Comparison of ENCODE assay signal across 8 mouse cellular contexts in genomic region chr13:37825646-37826280, GRCm38 (mm10). TPM values are rescaled to one million over a fixed set of nuclear protein-coding genes. Genes with fewer than 3 reads are reported as not detected.
DNase-seq lines count a peak whose midpoint lies in the region; ATAC-seq and TF ChIP-seq lines count a peak whose summit lies in the region.

No protein-coding gene starts in this region.

- in situ Hi-C loops in CH12.LX (cut with MboI; ENCODE audit: low pct_ligation_motif_present, low pct_unique_long_range_greater_than_20kb, low sequenced_read_pairs) = no loop called here

- intact Hi-C loops in left cerebral cortex, postnatal 14 days (cut with DNase I) = loop anchor here (5.0 kb wide), 1 partner anchor 48 kb away; the partner anchor contains the start of gene Rreb1

- TF ChIP-seq RAD21 in CH12.LX (IDR thresholded peaks at IDR 0.05; ENCODE audit: low read depth, low read length) = no peak

- under 1% methylated on average over 39 of the region's 43 CpGs for WGBS in forebrain, embryonic 14.5 days

- no peak for TF ChIP-seq EP300 in CH12.LX (IDR thresholded peaks at IDR 0.05; ENCODE audit: low read length)

- H3K27me3 ChIP-seq in CH12.LX (replicated peaks) = peaks cover 2% of the 10 kb centered on the region
- H3K27me3 ChIP-seq in forebrain, embryonic 14.5 days (replicated peaks; ENCODE audit: control insufficient read depth, insufficient read depth, low read length) = peaks cover 37% of the 10 kb centered on the region

- DNase-seq in CH12.LX (ENCODE audit: extremely low read depth) = peak; percentile 65
- DNase-seq in adrenal gland, postnatal 14 days = peak; percentile 83
- peak; percentile 67 for DNase-seq in forebrain, embryonic 14.5 days (ENCODE audit: low spot score)
- peak; percentile 65 for DNase-seq in heart, postnatal 4 days
- DNase-seq in left cerebral cortex, postnatal 14 days (ENCODE audit: low spot score in 2 of 2) = peak; percentile 13 to 62
- DNase-seq in right cerebral cortex, postnatal 10 days (ENCODE audit: low spot score in 2 of 2) = peak; percentile 39 to 54
- DNase-seq in urinary bladder, postnatal 25 days (ENCODE audit: low spot score) = peak; percentile 44

- H3K36me3 ChIP-seq in CH12.LX (replicated peaks in 1 of 2; ENCODE audit: control insufficient read depth in 1 of 2, insufficient read depth in 1 of 2, low read length in 1 of 2) = no peaks in the 10 kb centered on the region
- H3K36me3 ChIP-seq in forebrain, embryonic 14.5 days (ENCODE audit: control insufficient read depth, insufficient read depth, low read length) = no peaks in the 10 kb centered on the region

- peak overlapping the region; percentile 24; the same call in 1 of the 2 replicates for H3K27ac ChIP-seq in CH12.LX (ENCODE audit: insufficient read depth, low read depth)
- no peak overlapping the region for H3K27ac ChIP-seq in forebrain, embryonic 14.5 days (ENCODE audit: low read depth, low read length)

- dilution Hi-C loops in CH12.LX (cut with MboI; ENCODE audit: extremely low pct_ligation_motif_present, extremely low pct_unique_long_range_greater_than_20kb, low sequenced_read_pairs) = no loop called here

- peaks cover 3 to 39% of the 10 kb centered on the region in 2 experiments; a peak in 3 of 4 replicates for H3K4me1 ChIP-seq in CH12.LX (ENCODE audit: control insufficient read depth in 1 of 2, insufficient read depth in 2 of 2)
- peaks cover 5% of the 10 kb centered on the region for H3K4me1 ChIP-seq in forebrain, embryonic 14.5 days (ENCODE audit: control insufficient read depth, insufficient read depth, low read length)

- TF ChIP-seq CTCF in CH12.LX (conservative IDR thresholded peaks at IDR 0.05 in 1 of 2, IDR thresholded peaks at IDR 0.05 in 1 of 2; ENCODE audit: low read depth in 2 of 2, low read length in 2 of 2) = no peak

- no peak for TF ChIP-seq POLR2A in CH12.LX (IDR thresholded peaks at IDR 0.05; ENCODE audit: low read depth, low read length)

- ATAC-seq in forebrain, embryonic 14.5 days = peak; percentile 76
- peak; percentile 52 for ATAC-seq in megakaryocyte, adult 5-6 weeks (ENCODE audit: poor library complexity, severe bottlenecking)

- H3K4me2 ChIP-seq in CH12.LX (ENCODE audit: insufficient read depth, low read depth, poor library complexity, severe bottlenecking) = peak overlapping the region; percentile 64
- peak overlapping the region; percentile 94 for H3K4me2 ChIP-seq in forebrain, embryonic 14.5 days (ENCODE audit: low read length)

- H3K9ac ChIP-seq in CH12.LX (ENCODE audit: insufficient read depth, low read depth) = peak overlapping the region; percentile 82
- H3K9ac ChIP-seq in forebrain, embryonic 14.5 days (ENCODE audit: low read length) = peak overlapping the region; percentile 60

- peak overlapping the region; percentile 58 to 93 (median 78) for H3K4me3 ChIP-seq in CH12.LX (replicated peaks in 1 of 3; ENCODE audit: low read depth in 2 of 3, low read length in 2 of 3, poor library complexity in 1 of 3)
- H3K4me3 ChIP-seq in forebrain, embryonic 14.5 days (ENCODE audit: low read depth, low read length) = peak overlapping the region; percentile 56

- peaks cover 26% of the 10 kb centered on the region for H3K79me2 ChIP-seq in CH12.LX (replicated peaks; ENCODE audit: control insufficient read depth, extremely low read depth, insufficient read depth, poor library complexity, severe bottlenecking)

- H3K9me3 ChIP-seq in CH12.LX (replicated peaks; ENCODE audit: low read length) = no peaks in the 10 kb centered on the region
- H3K9me3 ChIP-seq in forebrain, embryonic 14.5 days (replicated peaks; ENCODE audit: control insufficient read depth, low read length) = no peaks in the 10 kb centered on the region

TF ChIP-seq in CH12.LX, 34 proteins besides CTCF, POLR2A, EP300 and RAD21:
- TF ChIP-seq SMC3 (IDR thresholded peaks at IDR 0.05; ENCODE audit: low read depth, low read length) (no peak), USF1 (IDR thresholded peaks at IDR 0.05; ENCODE audit: low read depth, low read length) (peak; percentile 82), POLR2AphosphoS2 (IDR thresholded peaks at IDR 0.05; ENCODE audit: low read depth, low read length) (no peak), ETS1 (conservative IDR thresholded peaks at IDR 0.05; ENCODE audit: low read depth, low read length) (peak; percentile 14; the same call in 1 of the 2 replicates), HCFC1 (IDR thresholded peaks at IDR 0.05; ENCODE audit: low read depth, low read length) (peak; percentile 19; the same call in 1 of the 2 replicates), ZKSCAN1 (IDR thresholded peaks at IDR 0.05; ENCODE audit: borderline replicate concordance, low read depth, low read length) (no peak), RCOR1 (conservative IDR thresholded peaks at IDR 0.05; ENCODE audit: low read depth, low read length) (no peak), BHLHE40 (IDR thresholded peaks at IDR 0.05; ENCODE audit: low read depth, low read length) (peak; percentile 92), PAX5 (IDR thresholded peaks at IDR 0.05; ENCODE audit: low read length) (no peak), TCF12 (IDR thresholded peaks at IDR 0.05; ENCODE audit: low read depth, low read length) (peak; percentile 25; the same call in 1 of the 2 replicates), MEF2A (IDR thresholded peaks at IDR 0.05; ENCODE audit: borderline replicate concordance, low read depth, low read length) (peak; percentile 67), GABPA (IDR thresholded peaks at IDR 0.05; ENCODE audit: insufficient replicate concordance, low read depth, low read length) (no peak), JUN (IDR thresholded peaks at IDR 0.05; ENCODE audit: insufficient read depth, low read depth, low read length) (no peak), E2F4 (IDR thresholded peaks at IDR 0.05; ENCODE audit: insufficient replicate concordance, low read depth, low read length) (no peak), MAZ (IDR thresholded peaks at IDR 0.05; ENCODE audit: low read depth, low read length) (peak; percentile 38; the same call in 1 of the 2 replicates), CHD2 (IDR thresholded peaks at IDR 0.05; ENCODE audit: low read length) (peak; percentile 61), MXI1 (IDR thresholded peaks at IDR 0.05; ENCODE audit: low read depth, low read length) (peak; percentile 66), KAT2A (IDR thresholded peaks at IDR 0.05; ENCODE audit: insufficient replicate concordance, low read length) (0 out of 2 replicates have a peak, but pooled peaks have one; percentile 24), UBTF (IDR thresholded peaks at IDR 0.05; ENCODE audit: low read depth, low read length) (no peak), NELFE (IDR thresholded peaks at IDR 0.05; ENCODE audit: low read depth, low read length) (peak; percentile 43; the same call in 1 of the 2 replicates), MAX (IDR thresholded peaks at IDR 0.05; ENCODE audit: low read length) (peak; percentile 79), ZMIZ1 (IDR thresholded peaks at IDR 0.05; ENCODE audit: low read depth, low read length) (no peak), USF2 (conservative IDR thresholded peaks at IDR 0.05; ENCODE audit: low read depth, low read length) (peak; percentile 52; the same call in 1 of the 2 replicates), TBP (conservative IDR thresholded peaks at IDR 0.05; ENCODE audit: low read depth, low read length) (no peak; the same call in 1 of the 2 replicates), JUND (conservative IDR thresholded peaks at IDR 0.05; ENCODE audit: low read depth, low read length) (no peak), ZC3H11A (IDR thresholded peaks at IDR 0.05; ENCODE audit: low read depth, low read length) (no peak), SIN3A (IDR thresholded peaks at IDR 0.05; ENCODE audit: low read length) (no peak; the same call in 1 of the 2 replicates), IRF4 (IDR thresholded peaks at IDR 0.05; ENCODE audit: low read depth, low read length) (peak; percentile 38; the same call in 1 of the 2 replicates), CHD1 (IDR thresholded peaks at IDR 0.05; ENCODE audit: low read depth, low read length) (no peak), MAFK (IDR thresholded peaks at IDR 0.05; ENCODE audit: insufficient replicate concordance, low read length) (no peak), ZNF384 (IDR thresholded peaks at IDR 0.05; ENCODE audit: low read depth, low read length) (no peak), ELF1 (IDR thresholded peaks at IDR 0.05; ENCODE audit: low read depth, low read length) (no peak), MYC (IDR thresholded peaks at IDR 0.05; ENCODE audit: low read depth, low read length) (0 out of 2 replicates have a peak, but pooled peaks have one; percentile 30), NRF1 (IDR thresholded peaks at IDR 0.05; ENCODE audit: low read depth, low read length) (no peak)

RNA-seq across cellular contexts. Expression of gene Rreb1, which starts 47.6 kb away (rescaled TPM):
- total RNA-seq in CH12.LX (2012; rRNA removed) (5.3 TPM in 2 replicates), CH12.LX (2014; rRNA removed) (1.0 and 1.4 TPM in 2 replicates)
- 7.4 and 10.2 TPM in 2 replicates for polyA plus RNA-seq in CH12.LX (2012; ENCODE audit: insufficient read length, low read depth)
- total RNA-seq in adrenal gland, postnatal 14 days (2021) = 61.9 and 67.6 TPM in 2 replicates
- polyA plus RNA-seq in forebrain, embryonic 14.5 days (2014; fragmentation: Nextera tagmentation; extraction: Ambion mirVana) = 1.4 and 1.5 TPM in 2 replicates
- total RNA-seq in heart, postnatal 4 days (2021) = 10 to 100 TPM; 44.6 to 48.8 TPM
- 10 to 100 TPM; 24.0 to 26.3 TPM for total RNA-seq in left cerebral cortex, postnatal 14 days (2021)
- total RNA-seq in megakaryocyte, adult 5-6 weeks (2015) = 27.0 and 33.7 TPM in 2 replicates
- 10.0 and 12.7 TPM in 2 replicates for total RNA-seq in megakaryocyte, adult 5-6 weeks (2017)
